Mouse (Mus musculus) liver, adult 2 months (tissue): Measurements from ENCODE around the gene Iqgap2.

Source experiments
- CTCF ChIP-seq: fragments of 200-500 bp; IDR thresholded peaks from 2 replicates; pipeline ENCODE4 v1.5.1; 2011; ENCODE audit warnings: low read depth, low read length, control low read depth
- POLR2A ChIP-seq: fragments of 200-500 bp; IDR thresholded peaks from 2 replicates; pipeline ENCODE4 v1.6.1; 2011; ENCODE audit warnings: low read length, control low read depth; ENCODE audit not compliant: insufficient read depth; ENCODE audit errors: extremely low read depth

DNA sequence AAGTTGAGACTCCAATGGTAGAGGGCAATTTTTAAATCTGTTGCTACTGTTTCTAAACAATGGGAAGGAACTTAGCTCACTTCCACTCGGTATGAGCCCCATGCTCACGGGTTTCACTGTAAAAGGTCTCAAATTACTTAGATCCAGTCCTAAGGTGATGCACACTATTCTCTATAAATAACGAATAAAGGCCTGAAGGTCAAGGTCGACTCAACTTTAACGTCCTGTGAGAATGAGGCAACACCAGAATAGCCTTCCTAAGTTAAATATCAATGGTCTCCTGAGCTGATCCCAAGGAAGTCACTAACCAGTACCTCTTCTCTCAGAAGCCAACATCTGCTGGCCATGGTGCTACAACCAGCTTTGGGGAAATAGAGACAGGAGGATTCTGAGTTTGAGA is 45.4 kb downstream of the Iqgap2 start:
- no peak for TF ChIP-seq POLR2A
- no peak for TF ChIP-seq CTCF
